Mouse (Mus musculus): Measurements from ENCODE around the gene Prr5. TPM values are rescaled to one million over a fixed set of nuclear protein-coding genes. Genes with fewer than 3 reads are reported as not detected.
"Not testable (repeated sequence)": the region's sequence is repeated elsewhere in the genome, so short reads cannot be mapped to it uniquely, and the experiment has no call there.

Gene Prr5
- total and polyA plus RNA-seq, 3 experiments = 2.8 to 8.1 (median 4.9) TPM

- Histone ChIP-seq H3K9ac (ENCODE audit: low read depth, low read length) (no peak overlapping the region), H3K27me3 (ENCODE audit: control insufficient read depth, insufficient read depth, low read length) (no peaks in the 10 kb centered on the region), H3K4me1 (ENCODE audit: control insufficient read depth, insufficient read depth, low read length) (peaks cover 4% of the 10 kb centered on the region), H3K27ac (no peak overlapping the region), H3K79me2 (replicated peaks; ENCODE audit: control insufficient read depth, insufficient read depth, low read length) (no peaks in the 10 kb centered on the region), H3K36me3 (ENCODE audit: control insufficient read depth, insufficient read depth, low read length) (no peaks in the 10 kb centered on the region), H3K4me3 (no peak overlapping the region)
- no peak for DNase-seq
- no peak for TF ChIP-seq POLR2A (IDR thresholded peaks at IDR 0.05; ENCODE audit: insufficient read depth, low read depth, low read length)
- TF ChIP-seq EP300 (IDR thresholded peaks at IDR 0.05; ENCODE audit: insufficient read depth, low read depth, low read length) = no peak
- TF ChIP-seq CTCF (IDR thresholded peaks at IDR 0.05) = no peak
- intact Hi-C loops (cut with DNase I) = no loop called here
- 77% methylated on average over 6 of the region's 6 CpGs for WGBS
Measured at GRCm38 (mm10) chr15:84706983-84707619, 37.7 kb downstream of the Prr5 start.

- intact Hi-C loops (cut with DNase I) = loop anchor here (5.0 to 10.0 kb wide), 2 partner anchors 40 to 142 kb away; partner anchors contain the start of gene Phf21b
- peak overlapping the region; percentile 87 for H3K27ac ChIP-seq
- TF ChIP-seq CTCF (IDR thresholded peaks at IDR 0.05) (no peak), POLR2A (IDR thresholded peaks at IDR 0.05; ENCODE audit: insufficient read depth, low read depth, low read length) (peak; percentile 45; the same call in 1 of the 2 replicates), EP300 (IDR thresholded peaks at IDR 0.05; ENCODE audit: insufficient read depth, low read depth, low read length) (0 out of 2 replicates have a peak, but pooled peaks have one; percentile 30)
- WGBS = 24% methylated on average over 14 of the region's 14 CpGs
- H3K79me2 ChIP-seq (replicated peaks; ENCODE audit: control insufficient read depth, insufficient read depth, low read length) = no peaks in the 10 kb centered on the region
- H3K27me3 ChIP-seq (ENCODE audit: control insufficient read depth, insufficient read depth, low read length) = no peaks in the 10 kb centered on the region
- no peak overlapping the region; the same call in 1 of the 2 replicates for H3K9ac ChIP-seq (ENCODE audit: low read depth, low read length)
- no peaks in the 10 kb centered on the region for H3K36me3 ChIP-seq (ENCODE audit: control insufficient read depth, insufficient read depth, low read length)
- no peak overlapping the region for H3K4me3 ChIP-seq
- peaks cover 20% of the 10 kb centered on the region for H3K4me1 ChIP-seq (ENCODE audit: control insufficient read depth, insufficient read depth, low read length)
- peak; percentile 50 to 58 for DNase-seq
Measured at GRCm38 (mm10) chr15:84712566-84713405, 43.4 kb downstream of the Prr5 start.

GRCm38 (mm10) chr15:84714730-84715129 lies 45.3 kb downstream of the Prr5 start:
- Histone ChIP-seq H3K9ac (ENCODE audit: low read depth, low read length) (peak overlapping the region; percentile 36), H3K4me3 (peak overlapping the region; percentile 26; the same call in 1 of the 2 replicates), H3K4me1 (ENCODE audit: control insufficient read depth, insufficient read depth, low read length) (peaks cover 20% of the 10 kb centered on the region), H3K79me2 (replicated peaks; ENCODE audit: control insufficient read depth, insufficient read depth, low read length) (no peaks in the 10 kb centered on the region), H3K36me3 (ENCODE audit: control insufficient read depth, insufficient read depth, low read length) (no peaks in the 10 kb centered on the region), H3K27me3 (ENCODE audit: control insufficient read depth, insufficient read depth, low read length) (no peaks in the 10 kb centered on the region), H3K27ac (peak overlapping the region; percentile 87)
- DNase-seq = peak; percentile 86 to 93
- intact Hi-C loops (cut with DNase I) = loop anchor here (5.0 to 10.0 kb wide), 2 partner anchors 42 to 140 kb away; partner anchors contain the start of gene Phf21b
- peak; percentile 91 for TF ChIP-seq EP300 (IDR thresholded peaks at IDR 0.05; ENCODE audit: insufficient read depth, low read depth, low read length)
- TF ChIP-seq CTCF (IDR thresholded peaks at IDR 0.05) = peak; percentile 70
- TF ChIP-seq POLR2A (IDR thresholded peaks at IDR 0.05; ENCODE audit: insufficient read depth, low read depth, low read length) = peak; percentile 74
- 2% methylated on average over 17 of the region's 17 CpGs for WGBS

- intact Hi-C loops (cut with DNase I) = loop anchor here (10.0 kb wide), 1 partner anchor 140 kb away; the partner anchor contains the start of gene Phf21b
- Histone ChIP-seq H3K9ac (ENCODE audit: low read depth, low read length) (0 out of 2 replicates have a peak overlapping the region, but pooled peaks have one; percentile 3), H3K4me1 (ENCODE audit: control insufficient read depth, insufficient read depth, low read length) (peaks cover 20% of the 10 kb centered on the region), H3K4me3 (0 out of 2 replicates have a peak overlapping the region, but pooled peaks have one; percentile 18), H3K79me2 (replicated peaks; ENCODE audit: control insufficient read depth, insufficient read depth, low read length) (no peaks in the 10 kb centered on the region), H3K27me3 (ENCODE audit: control insufficient read depth, insufficient read depth, low read length) (no peaks in the 10 kb centered on the region), H3K36me3 (ENCODE audit: control insufficient read depth, insufficient read depth, low read length) (no peaks in the 10 kb centered on the region), H3K27ac (peak overlapping the region; percentile 87)
- TF ChIP-seq POLR2A (IDR thresholded peaks at IDR 0.05; ENCODE audit: insufficient read depth, low read depth, low read length) = no peak
- 21% methylated on average over 11 of the region's 11 CpGs for WGBS
- peak in 1 of 2 experiments; percentile 31 for DNase-seq
Measured at GRCm38 (mm10) chr15:84715132-84715531, 45.7 kb downstream of the Prr5 start.

GRCm38 (mm10) chr15:84717570-84718270 lies 48.3 kb downstream of the Prr5 start:
- not testable (repeated sequence) for H3K36me3 ChIP-seq (ENCODE audit: control insufficient read depth, insufficient read depth, low read length); H3K4me3 ChIP-seq; H3K79me2 ChIP-seq (replicated peaks; ENCODE audit: control insufficient read depth, insufficient read depth, low read length); H3K9ac ChIP-seq (ENCODE audit: low read depth, low read length); H3K27me3 ChIP-seq (ENCODE audit: control insufficient read depth, insufficient read depth, low read length); H3K27ac ChIP-seq; DNase-seq
- peaks cover 13% of the 10 kb centered on the region for H3K4me1 ChIP-seq (ENCODE audit: control insufficient read depth, insufficient read depth, low read length)
- WGBS = 80% methylated on average over 6 of the region's 6 CpGs
- intact Hi-C loops (cut with DNase I) = loop anchor here (10.0 kb wide), 1 partner anchor 137 kb away; the partner anchor contains the start of gene Phf21b
- TF ChIP-seq CTCF (IDR thresholded peaks at IDR 0.05) = peak; percentile 45
